Mouse (Mus musculus): ENCODE results near the gene Daglb.

Gene Daglb

DNA sequence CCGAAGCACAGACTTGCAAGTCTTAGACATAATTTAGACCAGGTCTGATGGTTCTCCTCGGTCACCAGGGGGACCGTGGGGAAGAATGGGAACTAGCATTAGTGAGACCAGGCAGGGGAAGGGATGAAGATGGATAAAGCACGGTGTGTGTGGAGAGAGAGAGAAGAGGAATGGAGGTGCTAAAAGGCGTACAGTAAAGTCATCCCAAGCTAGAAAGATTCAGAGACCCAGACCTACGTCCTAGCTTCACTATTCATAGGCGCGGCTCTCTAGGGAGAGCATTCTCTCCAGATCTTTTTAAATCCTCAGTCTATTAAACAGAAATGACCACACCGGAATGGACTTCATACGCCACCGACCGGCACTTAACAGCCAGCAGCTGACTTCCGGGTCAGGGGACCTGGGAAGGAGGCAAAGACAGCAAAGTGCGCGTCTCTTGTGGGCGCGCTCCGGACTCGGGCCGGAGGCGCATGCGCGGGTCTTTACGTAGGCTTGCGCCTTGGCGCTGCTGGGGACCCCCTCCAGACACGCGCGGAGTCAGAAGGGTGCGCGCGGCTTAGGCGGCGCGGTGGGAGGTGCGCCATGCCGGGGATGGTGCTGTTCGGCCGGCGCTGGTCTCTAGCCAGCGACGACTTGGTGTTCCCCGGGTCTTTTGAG is at the start of gene Daglb:
Gene Daglb, plus strand, starts transcription at position 485 of the 657 bp plus-strand sequence.
- DNase-seq (ENCODE audit: low spot score in 2 of 2) = peak; percentile 73 to 86

DNA sequence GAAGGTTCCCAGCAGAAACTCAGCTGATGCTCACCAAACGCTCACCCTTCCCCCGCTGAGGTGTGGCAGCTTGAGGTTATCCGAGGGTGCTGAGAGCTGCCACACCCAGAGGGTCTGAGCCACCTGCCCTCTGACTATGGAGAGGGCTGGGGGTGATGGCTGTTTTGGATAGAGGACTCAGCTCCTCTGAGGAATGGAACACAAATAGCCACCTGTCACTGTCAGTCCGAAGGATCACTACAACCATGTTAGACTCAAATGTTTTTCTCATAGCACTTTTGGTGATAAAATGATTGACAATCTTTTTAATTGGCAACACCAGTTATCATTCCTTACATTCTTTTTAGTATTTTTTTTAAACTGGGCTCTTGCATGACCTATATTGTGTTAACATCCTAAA is 42.9 kb upstream of the Daglb start:
- DNase-seq (ENCODE audit: low spot score in 2 of 2) = no peak

DNA sequence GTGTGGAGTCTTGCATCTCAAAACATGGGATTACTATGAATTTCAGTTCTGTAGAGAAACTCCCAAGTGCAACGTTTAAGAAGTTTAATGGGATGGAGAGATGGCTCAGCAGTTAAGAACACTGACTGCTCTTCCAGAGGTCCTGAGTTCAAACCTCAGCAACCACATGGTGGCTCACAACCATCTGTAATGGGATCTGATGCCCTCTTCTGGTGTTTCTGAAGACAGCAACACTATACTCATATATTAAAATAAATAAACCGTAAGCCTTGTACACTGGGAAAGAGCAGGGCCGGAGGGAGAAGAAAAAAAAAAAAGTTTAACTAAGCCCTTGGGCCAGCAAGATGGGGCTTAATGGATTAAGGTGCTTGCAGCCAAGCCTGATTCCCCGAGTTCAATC is 41.4 kb upstream of the Daglb start:
- no peak for DNase-seq (ENCODE audit: low spot score in 2 of 2)

DNA sequence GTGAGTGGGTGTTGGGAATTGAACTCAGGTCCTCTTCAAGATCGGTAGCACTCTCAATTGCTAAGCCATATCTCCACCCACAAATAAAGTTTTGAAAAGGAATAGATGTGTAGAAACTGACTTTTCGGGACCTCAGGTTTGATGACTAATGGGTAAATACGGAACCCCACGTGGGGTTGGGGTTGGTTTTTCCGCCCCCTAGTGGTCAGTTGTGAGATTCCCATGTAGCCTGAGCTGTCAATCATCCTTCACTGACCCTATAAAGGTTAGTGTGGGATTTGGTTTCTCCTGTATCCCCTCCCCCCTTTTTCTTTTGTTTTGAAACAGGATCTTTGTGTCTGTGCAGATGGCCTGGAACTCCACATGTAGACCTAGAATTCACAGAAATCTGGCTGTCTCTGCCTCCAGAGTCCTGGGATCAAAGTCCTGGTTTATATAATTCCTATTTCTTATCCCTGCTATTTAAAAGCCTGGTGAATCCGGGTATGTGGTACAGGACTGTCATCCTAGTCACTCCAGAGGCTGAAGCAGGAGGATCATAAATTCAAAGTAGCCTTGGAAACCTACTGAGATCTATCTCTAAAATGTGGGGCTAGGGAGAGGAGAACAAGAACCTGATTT is 40.4 kb upstream of the Daglb start:
- DNase-seq (ENCODE audit: low spot score in 2 of 2) = peak; percentile 39 to 62

DNA sequence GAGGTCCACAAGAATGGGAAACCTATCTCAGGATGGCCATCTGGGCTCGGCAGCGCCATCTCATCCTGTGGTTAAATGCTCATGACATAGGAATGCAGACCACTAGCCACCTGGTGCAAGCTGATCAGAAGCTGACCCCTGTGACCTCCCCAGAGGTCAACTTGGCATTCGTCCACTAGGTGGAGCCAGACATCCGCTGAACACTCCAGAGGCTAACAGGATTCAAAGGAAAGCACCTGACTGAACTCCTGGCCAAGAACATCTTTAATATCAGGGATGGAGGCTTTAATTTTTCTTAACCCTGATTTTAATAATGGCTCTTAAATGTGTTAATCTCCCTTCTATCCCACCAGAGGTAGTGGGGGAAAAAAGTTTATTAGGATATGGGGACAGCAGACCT is 30.0 kb upstream of the Daglb start:
- peak; percentile 55 to 68 for DNase-seq (ENCODE audit: low spot score in 2 of 2)

DNA sequence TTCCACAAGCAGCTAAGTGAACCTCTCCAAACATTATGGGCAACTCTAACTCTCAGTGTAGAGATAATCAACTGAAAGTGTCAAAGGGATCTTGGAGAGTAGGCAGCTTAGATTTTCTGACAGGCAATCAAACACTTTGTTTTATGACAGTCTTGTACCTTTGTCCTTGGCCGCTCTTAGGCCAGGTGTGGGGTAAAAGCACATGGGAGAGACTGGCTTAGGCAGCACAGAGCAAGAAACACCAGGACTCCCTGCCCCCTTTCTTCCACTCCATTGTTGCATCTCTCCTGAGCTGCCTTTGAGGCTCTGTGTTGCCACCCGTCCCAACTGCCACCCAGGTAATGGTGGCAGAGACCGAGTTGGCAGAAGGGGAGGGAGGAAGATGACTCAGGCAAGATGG is 23.1 kb upstream of the Daglb start:
- DNase-seq (ENCODE audit: low spot score in 2 of 2) = no peak

DNA sequence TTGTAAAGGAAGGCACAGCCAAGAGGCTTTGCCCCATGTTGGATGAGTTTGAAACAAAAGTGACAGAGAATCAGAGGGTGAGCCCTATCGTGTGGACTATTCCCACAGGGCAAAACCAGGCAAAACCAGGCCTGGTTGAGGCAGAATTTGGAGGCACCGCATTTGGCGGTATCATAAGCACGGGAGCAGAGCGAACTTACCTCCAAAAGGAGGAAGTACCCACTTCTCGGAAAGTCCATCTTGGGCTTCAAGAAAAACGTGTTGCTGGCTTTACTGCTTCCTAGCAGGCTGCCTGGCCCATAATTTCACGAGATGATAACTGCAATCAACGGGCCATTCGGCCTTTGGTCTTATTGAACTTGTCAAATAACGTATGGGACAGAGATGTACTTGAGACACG is 22.6 kb upstream of the Daglb start:
- no peak for DNase-seq (ENCODE audit: low spot score in 2 of 2)

DNA sequence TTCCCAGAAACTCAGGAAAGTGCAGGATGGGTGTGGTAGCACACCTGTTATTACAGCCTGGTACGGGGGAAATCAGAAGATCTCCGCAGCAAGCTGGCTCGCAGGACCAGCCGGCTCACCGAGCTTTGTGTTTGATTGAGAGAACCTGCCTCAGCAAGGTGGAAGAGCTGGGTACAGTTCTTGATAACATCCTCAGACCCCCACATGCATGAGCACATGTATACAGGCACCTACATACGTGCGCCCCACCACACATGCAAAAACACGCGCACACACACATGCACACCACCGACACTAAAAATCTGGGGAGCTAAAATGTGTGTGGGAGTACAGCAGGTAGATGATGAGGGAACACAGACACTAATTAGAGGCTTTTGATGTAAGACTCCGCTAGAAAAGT is 713 bp upstream of the Daglb start:
- no peak for DNase-seq (ENCODE audit: low spot score in 2 of 2)

DNA sequence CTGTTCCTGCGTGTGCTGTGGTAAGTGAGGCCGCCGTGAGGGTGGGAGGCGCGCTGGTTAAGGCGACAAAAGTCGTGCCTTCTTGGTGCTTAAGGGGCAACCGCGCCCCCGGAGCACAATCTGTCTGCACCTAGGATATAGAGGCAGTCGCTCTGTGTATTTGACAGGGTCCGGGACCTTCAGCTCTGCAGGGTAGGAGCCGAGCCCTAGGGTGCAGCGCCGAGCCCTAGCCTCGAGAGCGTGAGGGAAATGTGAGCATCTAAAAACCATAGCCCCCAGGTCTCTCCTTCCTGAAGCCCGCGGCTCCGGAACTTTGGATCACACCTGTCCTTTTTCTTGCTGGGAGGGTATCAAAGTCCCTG is 354 bp downstream of the Daglb start:
- no peak for DNase-seq (ENCODE audit: low spot score in 2 of 2)

DNA sequence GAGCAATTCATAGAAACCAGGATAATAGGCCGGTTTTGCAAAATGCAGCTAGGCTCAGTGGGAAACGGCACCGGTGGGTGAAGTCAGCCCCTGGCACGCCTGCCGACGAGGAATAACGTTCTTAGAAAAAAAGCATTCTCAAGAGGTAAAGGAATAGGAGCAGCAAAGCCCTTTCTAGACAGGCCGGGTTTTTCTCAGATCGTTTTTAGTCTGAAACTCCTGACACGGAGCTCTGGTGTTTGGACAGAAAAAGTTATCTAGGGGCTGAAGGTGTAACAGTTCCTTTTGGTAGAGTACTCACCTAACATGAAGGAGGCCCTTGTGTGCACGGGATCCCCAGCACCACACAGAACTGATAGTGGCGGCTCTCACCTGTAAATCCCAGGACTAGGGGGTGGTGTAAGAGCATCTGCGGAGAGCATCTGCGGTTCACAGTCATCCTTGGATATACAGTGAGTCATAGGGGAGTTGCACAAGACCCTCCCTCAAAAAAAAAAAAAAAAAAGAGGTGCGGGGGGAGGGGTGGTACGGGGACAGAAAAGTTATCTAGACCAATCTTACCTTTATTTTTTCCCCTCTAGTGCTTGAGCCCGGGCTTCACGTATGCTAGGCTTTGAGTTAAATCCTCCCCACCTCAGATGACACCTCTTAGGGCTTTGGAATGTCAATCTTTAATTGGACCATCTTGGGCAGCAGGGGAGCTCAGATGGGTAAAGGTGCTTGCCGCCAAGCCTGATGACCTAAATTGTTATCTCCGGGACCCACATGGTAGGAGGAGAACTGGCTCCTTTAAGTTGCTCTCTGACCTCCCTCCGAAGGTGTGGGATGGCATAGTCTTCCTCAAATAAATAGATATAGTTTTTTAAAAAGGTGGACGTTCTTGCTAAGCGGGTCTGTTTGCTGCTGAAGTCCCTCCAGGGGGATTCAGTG is 1.0 kb downstream of the Daglb start:
- DNase-seq (ENCODE audit: low spot score in 2 of 2) = no peak

DNA sequence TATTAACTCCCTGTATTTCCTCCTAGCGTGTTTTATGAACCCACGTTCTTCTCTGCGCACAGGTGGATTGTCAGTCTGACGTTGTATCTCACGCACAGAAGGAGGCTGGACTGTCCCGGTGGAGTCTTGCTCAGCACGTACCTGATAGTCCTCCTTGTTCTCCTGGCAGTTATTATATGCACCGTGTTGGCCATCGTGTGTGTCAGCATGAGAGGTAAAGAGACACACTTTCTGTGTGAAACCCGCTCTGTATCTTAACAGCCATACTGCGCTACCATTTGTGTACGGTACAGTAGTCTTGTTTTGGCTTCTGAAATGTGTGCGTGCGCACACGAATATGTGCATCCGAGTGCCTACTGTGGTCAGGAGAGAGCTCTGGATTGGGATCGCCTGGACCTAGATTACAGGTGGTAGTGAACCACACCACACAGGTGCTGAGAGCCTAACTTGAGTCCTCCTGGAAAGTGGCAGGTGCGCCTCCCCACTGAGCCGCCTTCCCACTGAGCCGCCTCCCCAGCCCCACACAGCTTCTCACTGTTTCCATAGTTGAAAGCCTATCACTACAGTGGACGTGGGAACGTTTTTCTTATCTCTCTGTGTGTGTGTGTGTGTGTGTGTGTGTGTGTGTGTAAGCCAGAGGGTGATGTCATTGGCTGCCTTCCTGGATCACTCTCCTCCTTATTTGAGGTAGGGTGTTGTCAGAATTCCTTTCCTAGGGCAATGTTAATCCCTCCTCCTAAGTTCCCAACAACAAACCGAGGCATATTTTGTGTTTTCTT is 2.7 kb downstream of the Daglb start:
- no peak for DNase-seq (ENCODE audit: low spot score in 2 of 2)

DNA sequence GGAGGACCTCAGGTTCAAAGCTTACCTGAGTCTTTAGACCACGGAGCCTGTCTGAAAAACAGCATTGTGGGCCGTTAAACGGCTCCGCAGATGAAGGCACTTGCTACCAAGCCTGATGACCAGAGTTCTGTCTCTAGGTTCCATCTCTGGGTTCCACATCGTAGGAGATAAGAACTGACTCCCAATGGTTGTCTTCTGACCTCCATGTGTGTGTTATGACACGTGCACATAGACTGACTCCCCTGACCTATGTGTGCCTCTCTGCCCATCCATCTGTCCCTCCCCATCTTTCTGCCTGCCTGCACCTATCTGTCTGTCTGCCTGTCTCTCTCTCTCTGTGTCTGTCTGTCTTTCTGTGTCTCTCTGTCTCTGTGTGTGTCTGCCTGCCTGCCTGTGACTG is 3.5 kb downstream of the Daglb start:
- DNase-seq (ENCODE audit: low spot score in 2 of 2) = no peak

DNA sequence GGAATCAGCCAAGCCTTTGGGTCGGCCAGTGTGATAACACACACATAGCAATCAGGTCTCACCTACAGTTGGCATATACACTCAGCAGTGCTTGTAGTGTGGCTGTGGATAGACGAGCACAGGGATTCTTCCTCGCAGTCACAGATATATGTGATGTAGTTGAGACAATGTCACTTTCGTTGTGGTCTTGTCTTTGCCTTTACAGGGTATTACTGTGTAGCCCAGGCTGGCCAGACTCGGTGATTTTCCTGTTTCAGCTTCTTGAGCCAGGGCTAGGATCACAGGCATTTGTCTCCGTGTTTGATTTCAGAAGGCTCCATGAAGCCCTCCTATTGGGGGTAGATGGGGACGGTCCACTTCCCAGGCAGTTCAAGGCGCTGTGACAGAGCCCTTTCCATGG is 5.2 kb downstream of the Daglb start:
- no peak for DNase-seq (ENCODE audit: low spot score in 2 of 2)

DNA sequence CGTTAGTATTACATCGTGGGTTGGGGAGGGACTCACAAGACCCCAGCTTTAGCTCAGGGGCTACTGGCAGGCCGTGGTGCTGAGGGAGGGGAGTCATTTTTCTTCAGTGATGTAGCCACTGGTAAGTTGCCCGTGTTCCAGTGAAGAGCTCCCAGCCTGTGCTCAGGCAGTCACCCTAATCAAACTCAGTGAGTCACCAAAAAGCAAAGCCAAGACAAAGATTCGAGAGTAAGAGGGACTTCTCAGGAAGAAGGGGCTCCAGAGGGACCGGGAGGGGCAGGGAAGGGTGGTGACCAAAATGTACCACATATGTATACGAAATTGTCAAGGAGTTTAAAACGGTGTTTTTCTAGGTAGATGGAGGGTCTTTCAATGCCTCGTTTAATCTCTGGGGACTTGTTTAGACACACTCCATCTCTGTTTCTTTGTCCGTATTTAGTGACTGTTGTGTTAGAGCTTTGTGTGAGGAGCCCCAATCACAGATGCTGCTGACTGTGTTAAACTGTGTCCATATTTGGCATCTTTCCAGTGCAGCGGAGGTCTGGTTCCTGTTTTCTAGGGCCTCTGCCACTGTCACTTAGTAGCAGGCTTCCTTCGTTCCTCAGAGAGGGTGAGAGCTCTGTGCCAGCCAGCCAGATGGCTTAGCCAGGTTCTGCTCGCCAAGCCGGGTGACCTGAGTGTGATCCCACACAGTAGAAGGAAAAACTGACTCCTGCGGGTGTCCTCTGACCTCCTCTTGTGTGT is 6.2 kb downstream of the Daglb start:
- DNase-seq (ENCODE audit: low spot score in 2 of 2) = peak; percentile 22 to 48

DNA sequence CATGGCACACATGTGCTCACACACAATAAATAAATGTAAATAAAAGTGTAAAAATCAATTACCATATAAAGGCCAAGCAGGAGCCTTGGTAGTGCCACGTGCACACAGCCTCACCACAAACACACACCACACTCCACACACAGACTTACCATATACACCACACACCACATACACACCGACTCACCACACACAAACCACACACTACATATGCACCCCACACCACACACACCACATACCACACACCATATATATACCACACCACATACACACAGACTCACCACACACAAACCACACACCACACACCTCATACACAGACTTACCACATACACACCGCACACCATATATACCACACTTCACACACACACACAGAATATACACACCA is 6.8 kb downstream of the Daglb start:
- no peak for DNase-seq (ENCODE audit: low spot score in 2 of 2)

DNA sequence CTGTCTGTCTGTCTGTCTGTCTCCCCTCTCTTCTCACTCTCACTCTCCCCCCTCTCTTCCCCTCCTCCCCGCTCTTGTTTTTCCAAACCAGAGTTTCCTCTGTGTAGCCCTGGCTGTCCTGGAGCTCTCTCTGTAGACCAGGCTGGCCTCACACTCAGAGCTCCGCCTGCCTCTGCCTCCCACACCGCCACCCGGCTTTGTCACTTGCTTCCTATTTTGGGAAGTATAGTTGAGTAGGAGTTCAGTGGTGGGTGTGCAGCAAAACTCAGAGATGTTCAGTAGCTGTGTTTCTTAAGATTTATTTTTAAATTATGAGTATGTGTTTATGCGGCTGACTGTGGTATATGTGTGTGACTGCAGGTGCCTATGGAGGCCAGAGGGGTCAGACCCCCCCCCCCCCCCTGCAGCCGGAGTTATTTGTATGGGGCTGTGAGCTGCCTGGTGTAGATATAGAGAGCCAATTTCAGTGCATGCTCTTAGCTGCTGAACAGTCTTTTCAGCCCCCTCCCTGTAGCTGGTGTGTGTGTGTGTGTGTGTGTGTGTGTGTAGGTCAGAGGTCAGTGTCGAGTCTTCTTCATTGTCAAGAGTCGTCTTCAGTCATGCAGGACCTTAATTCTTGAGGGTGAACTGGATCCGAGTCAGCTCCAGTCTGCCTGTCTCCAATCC is 7.7 kb downstream of the Daglb start:
- DNase-seq (ENCODE audit: low spot score in 2 of 2) = no peak

DNA sequence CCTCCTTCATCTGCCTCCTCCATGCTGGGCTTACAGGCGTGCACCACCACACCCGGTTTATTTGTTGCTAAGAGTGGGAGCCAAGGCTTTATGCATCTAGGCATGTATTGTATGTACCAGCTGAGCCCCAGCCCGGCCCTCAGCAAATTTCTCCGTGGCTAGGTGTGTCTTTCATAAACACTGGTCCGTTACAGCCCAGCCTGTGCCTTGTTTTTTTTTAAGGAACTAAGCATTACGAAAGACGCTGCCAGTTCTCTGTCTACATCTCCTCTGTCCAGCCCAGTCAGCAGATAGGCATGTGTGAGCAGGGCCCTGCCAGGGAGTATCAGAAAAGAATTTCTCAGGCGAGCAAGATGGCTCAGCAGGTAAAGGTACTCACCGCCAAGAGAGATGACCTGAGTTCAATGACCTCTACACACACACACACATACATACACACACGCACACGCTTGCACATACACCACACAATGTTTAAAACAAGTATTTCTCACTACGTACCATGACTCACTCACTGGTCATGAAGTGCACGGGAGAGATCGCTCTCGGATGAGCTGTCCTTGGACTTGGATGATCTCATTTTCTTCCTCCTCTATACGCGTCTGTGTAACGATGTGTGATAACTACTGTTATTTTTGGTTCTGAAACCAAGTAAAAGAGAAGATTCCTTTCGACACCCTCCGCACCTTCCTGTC is 10.9 kb downstream of the Daglb start:
- DNase-seq (ENCODE audit: low spot score in 2 of 2) = peak; percentile 26 to 47

DNA sequence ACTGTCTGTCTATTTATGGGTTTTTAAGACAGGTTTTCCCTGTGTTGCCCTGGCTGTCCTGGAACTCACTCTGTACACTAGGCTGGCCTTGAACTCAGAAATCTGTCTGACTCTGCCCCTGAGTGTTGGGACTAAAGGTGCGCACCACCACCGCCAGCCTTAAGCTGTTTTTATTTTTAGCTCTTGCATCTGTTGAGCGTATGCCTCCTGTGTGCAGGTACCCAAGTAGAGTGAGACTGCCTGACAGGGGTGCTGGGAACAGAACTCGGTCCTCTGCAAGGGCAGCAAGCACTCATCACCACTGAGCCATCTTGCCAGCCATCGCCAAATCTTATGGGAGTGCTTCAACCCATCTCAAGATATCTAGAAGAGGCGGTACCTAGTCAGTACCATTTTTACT is 11.6 kb downstream of the Daglb start:
- no peak for DNase-seq (ENCODE audit: low spot score in 2 of 2)

DNA sequence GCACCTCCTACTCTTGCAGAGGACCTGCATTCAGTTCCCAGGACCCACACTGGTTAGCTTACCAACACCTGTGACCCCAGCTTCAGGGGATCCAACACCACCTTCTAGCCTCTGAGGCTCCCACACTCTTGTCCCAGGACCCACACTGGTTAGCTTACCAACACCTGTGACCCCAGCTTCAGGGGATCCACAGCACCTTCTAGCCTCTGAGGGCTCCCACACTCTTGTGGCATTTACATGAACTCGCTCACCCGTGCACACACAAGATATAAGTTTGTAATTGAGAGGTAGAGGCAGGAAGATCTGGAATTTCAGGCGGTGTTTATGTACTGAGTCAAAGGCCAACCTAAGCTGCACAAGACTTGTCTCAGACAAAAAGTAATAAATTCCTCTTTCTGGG is 13.5 kb downstream of the Daglb start:
- DNase-seq (ENCODE audit: low spot score in 2 of 2) = no peak

DNA sequence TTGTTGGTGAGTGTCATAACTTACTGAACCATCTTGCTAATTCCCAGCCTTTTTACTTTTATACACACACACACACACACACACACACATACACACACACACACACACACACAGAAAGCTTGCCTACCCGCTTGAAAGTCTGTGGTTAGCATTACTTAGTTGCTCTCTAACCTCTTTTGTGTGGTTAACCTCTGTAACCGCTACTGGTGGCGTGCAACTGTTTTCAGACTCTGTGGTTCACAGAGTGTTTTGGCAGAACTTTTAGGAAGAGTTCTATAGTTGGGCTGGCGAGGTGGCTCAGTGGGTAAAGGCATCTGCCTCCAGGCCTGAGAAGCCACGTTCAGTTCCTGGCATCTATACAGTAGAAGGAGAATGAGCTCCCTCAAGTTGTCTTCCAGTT is 20.6 kb downstream of the Daglb start:
- DNase-seq (ENCODE audit: low spot score in 2 of 2) = no peak
